Mouse (Mus musculus) hindbrain, embryonic 13.5 days (tissue): ENCODE results near the gene Sox10. TPM values are rescaled to one million over a fixed set of nuclear protein-coding genes. Genes with fewer than 3 reads are reported as not detected.

ENCODE experiments used
- ATAC-seq: fragments of 200-750 bp; cut with Nextera tagmentation; 2 replicates; pipeline ENCODE4 v1.8.0; 2017; ENCODE audit warnings: moderate TSS enrichment; ENCODE audit not compliant: low FRiP score
- H3K27ac ChIP-seq: fragments of 300-500 bp; sonication (generic); 2 replicates; pipeline ENCODE4 v1.5.1; 2015; ENCODE audit warnings: inconsistent platforms, mild to moderate bottlenecking, moderate library complexity
- H3K27me3 ChIP-seq: fragments of 300-500 bp; sonication (generic); 2 replicates; pipeline ENCODE4 v1.6.1; 2015; ENCODE audit warnings: mild to moderate bottlenecking, inconsistent platforms
- H3K36me3 ChIP-seq: fragments of 300-500 bp; sonication (generic); 2 replicates; pipeline ENCODE4 v1.6.1; 2015; ENCODE audit warnings: mild to moderate bottlenecking, inconsistent platforms
- H3K4me1 ChIP-seq: fragments of 300-500 bp; sonication (generic); replicated peaks from 2 replicates; pipeline ENCODE4 v1.6.1; 2015; ENCODE audit warnings: inconsistent platforms
- H3K4me2 ChIP-seq: fragments of 300-500 bp; sonication (generic); 2 replicates; pipeline ENCODE4 v1.6.1; 2015; ENCODE audit warnings: inconsistent platforms, mild to moderate bottlenecking, moderate library complexity
- H3K4me3 ChIP-seq: fragments of 300-500 bp; sonication (generic); 2 replicates; pipeline ENCODE4 v1.5.1; 2015; ENCODE audit warnings: mild to moderate bottlenecking, inconsistent platforms
- H3K9ac ChIP-seq: fragments of 300-500 bp; sonication (generic); 2 replicates; pipeline ENCODE4 v1.6.1; 2015; ENCODE audit warnings: mild to moderate bottlenecking, inconsistent platforms
- H3K9me3 ChIP-seq: fragments of 300-500 bp; sonication (generic); 2 replicates; pipeline ENCODE4 v1.6.1; 2016; ENCODE audit warnings: inconsistent platforms
- WGBS: fragments of 180-500 bp; shearing (Covaris S2); methylation state at CpG from one replicate; pipeline ENCODE4 v1.1.7; 2015; 5-methylcytosine and 5-hydroxymethylcytosine counted together
- polyA plus RNA-seq: library from polyadenylated mRNA; unstranded; fragments of >200 nt; fragmentation: Nextera tagmentation; extraction: Ambion mirVana; gene quantifications from 2 replicates; pipeline ENCODE4 v1.2.1, GENCODE M21; 2015

Sox10 gene
- polyA plus RNA-seq, 1 experiment from 2014 or later: 8.1 TPM

- Histone ChIP-seq H3K4me3 (no peak overlapping the region), H3K4me1 (peaks cover 34% of the 10 kb centered on the region), H3K9me3 (no peaks in the 10 kb centered on the region), H3K4me2 (no peak overlapping the region), H3K9ac (no peak overlapping the region), H3K27me3 (0 out of 2 replicates have a peak, but pooled peaks cover 5% of the 10 kb centered on the region), H3K36me3 (peaks cover 38% of the 10 kb centered on the region), H3K27ac (no peak overlapping the region)
- no peak for ATAC-seq
- WGBS: 83% methylated on average over 4 of the region's 4 CpGs
Observed at GRCm38 (mm10) chr15:79111774-79112173, 53.3 kb downstream of the Sox10 start.

GRCm38 (mm10) chr15:79110528-79110927 lies 54.5 kb downstream of the Sox10 start:
- H3K4me3 ChIP-seq: peak overlapping the region; percentile 86
- no peaks in the 10 kb centered on the region for H3K9me3 ChIP-seq
- H3K36me3 ChIP-seq: peaks cover 28% of the 10 kb centered on the region
- no peak for ATAC-seq
- peaks cover 34% of the 10 kb centered on the region for H3K4me1 ChIP-seq
- H3K4me2 ChIP-seq: peak overlapping the region; percentile 96
- 62% methylated on average over 2 of the region's 2 CpGs for WGBS
- H3K9ac ChIP-seq: peak overlapping the region; percentile 96
- H3K27ac ChIP-seq: no peak overlapping the region
- 0 out of 2 replicates have a peak, but pooled peaks cover 5% of the 10 kb centered on the region for H3K27me3 ChIP-seq

DNA sequence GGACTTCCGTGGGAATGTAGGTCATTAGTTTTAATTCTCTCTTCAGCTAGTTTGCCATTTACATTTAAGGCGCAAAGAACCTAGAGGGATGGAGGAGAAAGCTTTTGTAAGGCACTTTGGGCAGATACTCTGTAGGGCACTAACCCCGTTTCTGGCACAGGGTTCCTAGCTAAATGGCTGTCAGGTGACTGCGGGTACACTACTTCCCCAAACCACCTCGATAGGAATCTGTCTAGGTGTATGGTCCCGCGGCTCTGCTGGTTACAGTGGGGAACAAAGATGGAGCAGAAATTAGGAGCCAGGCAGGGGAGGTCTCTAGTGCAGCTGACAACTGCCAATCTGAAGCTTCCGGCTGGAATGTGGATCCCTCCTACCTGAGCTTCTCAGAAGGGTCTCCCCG lies 55.0 kb downstream of the Sox10 start:
- peak overlapping the region; percentile 86 for H3K4me3 ChIP-seq
- peaks cover 23% of the 10 kb centered on the region for H3K36me3 ChIP-seq
- no peak for ATAC-seq
- peaks cover 34% of the 10 kb centered on the region for H3K4me1 ChIP-seq
- H3K4me2 ChIP-seq: peak overlapping the region; percentile 96
- H3K27ac ChIP-seq: no peak overlapping the region
- H3K27me3 ChIP-seq: 0 out of 2 replicates have a peak, but pooled peaks cover 5% of the 10 kb centered on the region
- H3K9ac ChIP-seq: peak overlapping the region; percentile 96
- H3K9me3 ChIP-seq: no peaks in the 10 kb centered on the region
- 18% methylated on average over 9 of the region's 9 CpGs for WGBS

DNA sequence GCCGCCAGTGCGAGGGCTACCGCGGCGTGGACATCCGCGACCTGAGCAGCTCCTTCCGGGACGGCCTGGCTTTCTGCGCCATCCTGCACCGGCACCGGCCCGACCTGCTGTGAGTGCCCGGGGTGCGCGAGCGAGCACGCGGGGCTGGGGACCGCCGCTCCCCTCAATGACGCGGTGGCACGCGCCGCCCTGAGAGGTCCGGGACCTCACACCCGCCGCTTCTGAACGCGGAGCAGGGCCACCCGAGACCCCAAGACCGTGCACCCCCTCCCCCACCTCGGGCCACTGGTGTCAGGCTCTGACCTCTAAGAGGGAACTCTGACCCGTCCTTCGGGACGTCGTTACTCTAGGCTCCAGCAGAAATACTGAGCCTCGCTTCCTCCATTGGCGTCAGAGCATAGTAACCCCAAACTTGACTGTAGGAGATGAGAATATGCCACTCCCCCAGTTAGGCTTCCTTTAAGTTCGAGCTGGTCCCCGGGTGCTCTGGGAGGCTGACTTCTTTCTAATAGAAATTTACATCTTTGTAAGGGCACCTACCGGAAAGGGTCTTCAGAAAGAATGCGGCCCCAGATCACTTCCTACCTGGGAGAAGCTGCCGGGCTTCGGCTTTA lies 55.6 kb downstream of the Sox10 start:
- peak; percentile 49 for ATAC-seq
- H3K4me2 ChIP-seq: peak overlapping the region; percentile 96

DNA sequence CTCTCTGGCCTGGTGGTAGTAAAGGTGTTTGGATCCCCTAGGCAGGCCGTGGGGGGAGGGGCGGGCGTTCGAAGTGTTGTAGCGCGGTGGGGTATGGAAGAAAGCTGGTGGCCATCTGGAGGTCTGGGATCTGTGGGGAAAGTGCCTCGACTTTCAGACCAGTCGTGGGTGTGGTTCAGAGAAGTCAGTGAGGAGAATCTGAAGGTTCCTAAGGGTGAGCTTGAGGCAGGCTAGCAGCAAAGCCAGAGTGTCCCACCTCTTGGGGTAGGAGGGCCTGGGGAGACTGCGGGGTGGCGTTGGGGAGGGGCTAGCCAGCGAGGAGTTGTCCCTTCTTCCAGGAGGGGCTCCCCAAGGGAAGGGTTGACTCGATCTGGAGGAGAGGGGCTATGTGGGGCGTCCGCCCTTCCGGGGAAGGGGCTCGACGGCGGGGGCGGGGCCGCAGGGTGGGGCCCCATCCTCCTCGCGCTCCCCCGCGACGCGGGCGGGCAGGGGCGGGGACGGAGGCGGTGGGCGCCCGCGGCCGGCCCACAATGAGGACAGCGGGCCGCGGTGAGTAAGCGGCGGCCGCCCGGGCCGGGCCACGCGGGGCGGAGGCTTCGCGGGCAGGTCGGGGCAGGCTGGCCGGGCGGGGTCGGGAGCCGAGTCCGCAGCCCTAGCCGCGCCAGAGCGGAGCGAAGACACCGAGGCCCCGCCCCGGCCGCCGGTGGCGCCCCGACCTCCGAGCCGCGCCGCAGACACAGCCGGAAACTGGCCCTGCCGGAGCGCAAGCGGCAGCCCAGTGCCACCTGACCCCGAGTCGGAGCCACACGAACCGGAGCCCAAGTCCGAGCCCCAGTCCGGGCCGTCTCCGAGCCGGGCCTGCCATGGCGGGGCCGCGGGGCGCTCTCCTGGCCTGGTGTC lies 56.4 kb downstream of the Sox10 start, which contains the start of gene Micall1:
Gene Micall1 (plus strand): TSS at position 478 of the 900 bp plus-strand sequence.
- H3K4me3 ChIP-seq: peak within 1 kb of the TSS; percentile 86
- peaks cover 10% of the 10 kb centered on the region for H3K36me3 ChIP-seq
- no peaks in the 10 kb centered on the region for H3K9me3 ChIP-seq
- peaks cover 34% of the 10 kb centered on the region for H3K4me1 ChIP-seq
- H3K27ac ChIP-seq: peak within 1 kb of the TSS; percentile 79
- H3K27me3 ChIP-seq: 0 out of 2 replicates have a peak, but pooled peaks cover 5% of the 10 kb centered on the region
- peak within 1 kb of the TSS; percentile 96 for H3K9ac ChIP-seq
- peak within 1 kb of the TSS; percentile 96 for H3K4me2 ChIP-seq
- ATAC-seq: peak; percentile 70
- under 1% methylated on average over 50 of the region's 85 CpGs for WGBS

More for the DNA sequence above, 55.6 kb downstream of the Sox10 start:
- Histone ChIP-seq H3K27ac (peak overlapping the region; percentile 79), H3K9ac (peak overlapping the region; percentile 96), H3K4me1 (peaks cover 34% of the 10 kb centered on the region), H3K27me3 (0 out of 2 replicates have a peak, but pooled peaks cover 5% of the 10 kb centered on the region), H3K9me3 (no peaks in the 10 kb centered on the region), H3K36me3 (peaks cover 17% of the 10 kb centered on the region), H3K4me3 (peak overlapping the region; percentile 86)
- WGBS: 0% methylated on average over 46 of the region's 46 CpGs

DNA sequence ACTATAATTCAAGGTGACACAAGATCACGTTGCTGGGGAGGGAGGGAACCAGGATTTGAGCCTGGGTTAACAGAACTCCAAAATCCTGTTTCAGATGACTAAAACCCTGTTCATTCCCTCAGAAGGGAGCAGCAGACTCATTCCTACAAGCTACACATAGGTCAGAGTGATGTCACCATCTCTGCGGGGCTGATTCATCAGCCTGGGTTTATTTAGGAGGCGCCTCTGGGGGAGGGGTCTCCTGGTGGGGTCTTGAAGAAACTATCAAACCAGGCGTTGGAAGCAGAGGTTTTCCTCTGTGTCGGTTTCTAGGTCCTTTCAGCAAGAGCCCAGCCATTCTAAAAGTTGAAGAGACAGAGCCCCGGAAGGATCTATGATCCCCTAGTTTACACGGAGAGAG lies 57.1 kb downstream of the Sox10 start:
- no peaks in the 10 kb centered on the region for H3K9me3 ChIP-seq
- ATAC-seq: no peak
- H3K4me1 ChIP-seq: peaks cover 34% of the 10 kb centered on the region
- H3K4me2 ChIP-seq: peak overlapping the region; percentile 96
- H3K27me3 ChIP-seq: 0 out of 2 replicates have a peak, but pooled peaks cover 5% of the 10 kb centered on the region
- peaks cover 4% of the 10 kb centered on the region; the same call in 1 of the 2 replicates for H3K36me3 ChIP-seq
- WGBS: 25% methylated on average over 7 of the region's 7 CpGs
- H3K27ac ChIP-seq: no peak overlapping the region
- peak overlapping the region; percentile 96; the same call in 1 of the 2 replicates for H3K9ac ChIP-seq
- peak overlapping the region; percentile 86 for H3K4me3 ChIP-seq

- WGBS: 46% methylated on average over 2 of the region's 2 CpGs
- Histone ChIP-seq H3K36me3 (no peaks in the 10 kb centered on the region), H3K27ac (no peak overlapping the region), H3K4me2 (no peak overlapping the region), H3K9me3 (no peaks in the 10 kb centered on the region), H3K4me3 (no peak overlapping the region), H3K9ac (no peak overlapping the region), H3K27me3 (0 out of 2 replicates have a peak, but pooled peaks cover 5% of the 10 kb centered on the region), H3K4me1 (peaks cover 23% of the 10 kb centered on the region)
- ATAC-seq: no peak
Observed at GRCm38 (mm10) chr15:79105804-79106203, 59.2 kb downstream of the Sox10 start.

Other genes starting within 250 kb of the Sox10 start
- 193 and 202 TPM in 2 replicates for gene Lgals1, start 238.5 kb downstream of the Sox10 start, polyA plus RNA-seq
- gene Nol12, start 230.3 kb downstream of the Sox10 start, polyA plus RNA-seq: 57.4 and 62.3 TPM in 2 replicates
- gene Triobp, start 217.5 kb downstream of the Sox10 start, polyA plus RNA-seq: 31.6 and 36.6 TPM in 2 replicates
- 259 and 266 TPM in 2 replicates for gene H1f0, start 136.8 kb downstream of the Sox10 start, polyA plus RNA-seq
- gene Galr3, start 123.4 kb downstream of the Sox10 start, polyA plus RNA-seq: 0.17 TPM in 1 of 2 replicates, not detected in the other
- gene Ankrd54, start 102.3 kb downstream of the Sox10 start, polyA plus RNA-seq: 50.4 and 51.5 TPM in 2 replicates
- gene Eif3l, start 90.1 kb downstream of the Sox10 start, polyA plus RNA-seq: 179 and 185 TPM in 2 replicates
- 8.7 and 10.3 TPM in 2 replicates for gene Micall1, start 56.3 kb downstream of the Sox10 start, polyA plus RNA-seq
- 263 and 295 TPM in 2 replicates for gene Polr2f, start 24.2 kb downstream of the Sox10 start, polyA plus RNA-seq
- gene 1700088E04Rik, start 24.0 kb downstream of the Sox10 start, polyA plus RNA-seq: 15.3 and 22.1 TPM in 2 replicates
- gene Pick1, start 63.9 kb upstream of the Sox10 start, polyA plus RNA-seq: 83.8 and 90.6 TPM in 2 replicates
- 1.6 and 2.0 TPM in 2 replicates for gene Gm49486, start 64.2 kb upstream of the Sox10 start, polyA plus RNA-seq
- 0.54 and 0.86 TPM in 2 replicates for gene Slc16a8, start 89.5 kb upstream of the Sox10 start, polyA plus RNA-seq
- gene Baiap2l2, start 120.3 kb upstream of the Sox10 start, polyA plus RNA-seq: 1.7 and 2.8 TPM in 2 replicates
- gene Pla2g6, start 163.2 kb upstream of the Sox10 start, polyA plus RNA-seq: 34.5 and 35.5 TPM in 2 replicates
- gene Maff, start 181.4 kb upstream of the Sox10 start, polyA plus RNA-seq: 0.83 and 0.84 TPM in 2 replicates
- gene Tmem184b, start 238.3 kb upstream of the Sox10 start, polyA plus RNA-seq: 37.7 and 39.2 TPM in 2 replicates